Comparison of ENCODE assay signal across 8 mouse cellular contexts in genomic region chr3:89393605-89394004, GRCm38 (mm10). TPM values are rescaled to one million over a fixed set of nuclear protein-coding genes. Genes with fewer than 3 reads are reported as not detected.
DNase-seq lines count a peak whose midpoint lies in the region; ATAC-seq lines count a peak whose summit lies in the region.

No protein-coding gene starts in this region.

- peak overlapping the region; percentile 50 for H3K4me3 ChIP-seq in embryonic facial prominence, embryonic 12.5 days
- H3K4me3 ChIP-seq in limb, embryonic 10.5 days = peak overlapping the region; percentile 59
- H3K4me3 ChIP-seq in midbrain, embryonic 12.5 days = peak overlapping the region; percentile 58

- peak; percentile 94 for ATAC-seq in embryonic facial prominence, embryonic 12.5 days (ENCODE audit: insufficient number of reproducible peaks, insufficient read depth, low FRiP score, low TSS enrichment)
- ATAC-seq in midbrain, embryonic 12.5 days (ENCODE audit: low FRiP score, low read depth) = peak; percentile 96

- H3K36me3 ChIP-seq in embryonic facial prominence, embryonic 12.5 days = no peaks in the 10 kb centered on the region
- H3K36me3 ChIP-seq in limb, embryonic 10.5 days = no peaks in the 10 kb centered on the region
- no peaks in the 10 kb centered on the region for H3K36me3 ChIP-seq in midbrain, embryonic 12.5 days

- peak overlapping the region; percentile 58; the same call in 1 of the 2 replicates for H3K9ac ChIP-seq in embryonic facial prominence, embryonic 12.5 days
- peak overlapping the region; percentile 50; the same call in 1 of the 2 replicates for H3K9ac ChIP-seq in midbrain, embryonic 12.5 days (replicated peaks)

- peak overlapping the region; percentile 68; the same call in 1 of the 2 replicates for H3K27ac ChIP-seq in embryonic facial prominence, embryonic 12.5 days
- H3K27ac ChIP-seq in limb, embryonic 10.5 days = peak overlapping the region; percentile 88
- peak overlapping the region; percentile 70 for H3K27ac ChIP-seq in midbrain, embryonic 12.5 days (replicated peaks)

- peaks cover 26% of the 10 kb centered on the region for H3K27me3 ChIP-seq in embryonic facial prominence, embryonic 12.5 days
- peaks cover 38% of the 10 kb centered on the region for H3K27me3 ChIP-seq in limb, embryonic 10.5 days (ENCODE audit: low read depth, poor library complexity, severe bottlenecking)
- peaks cover 42% of the 10 kb centered on the region for H3K27me3 ChIP-seq in midbrain, embryonic 12.5 days

- DNase-seq in 3134 (ENCODE audit: extremely low read depth, insufficient read length, low spot score) = peak; percentile 96
- peak; percentile 100 for DNase-seq in adrenal gland, postnatal 36 days
- DNase-seq in heart, adult 11 months = peak; percentile 100
- DNase-seq in kidney, adult 18-20 months = peak; percentile 99
- peak; percentile 95 for DNase-seq in limb, embryonic 10.5 days (ENCODE audit: low spot score)
- peak; percentile 97 for DNase-seq in skeletal muscle tissue, adult 2 months (ENCODE audit: low read depth, low spot score)

- H3K4me1 ChIP-seq in embryonic facial prominence, embryonic 12.5 days = peaks cover 46% of the 10 kb centered on the region
- H3K4me1 ChIP-seq in limb, embryonic 10.5 days = peaks cover 80% of the 10 kb centered on the region
- H3K4me1 ChIP-seq in midbrain, embryonic 12.5 days = peaks cover 64% of the 10 kb centered on the region

- H3K4me2 ChIP-seq in embryonic facial prominence, embryonic 12.5 days (replicated peaks) = peak overlapping the region; percentile 97
- H3K4me2 ChIP-seq in midbrain, embryonic 12.5 days (replicated peaks) = peak overlapping the region; percentile 100

- WGBS in embryonic facial prominence, embryonic 12.5 days = under 1% methylated on average over 15 of the region's 15 CpGs
- under 1% methylated on average over 15 of the region's 15 CpGs for WGBS in limb, embryonic 10.5 days
- 0% methylated on average over 15 of the region's 15 CpGs for WGBS in midbrain, embryonic 12.5 days

- H3K9me3 ChIP-seq in embryonic facial prominence, embryonic 12.5 days = no peaks in the 10 kb centered on the region
- no peaks in the 10 kb centered on the region for H3K9me3 ChIP-seq in limb, embryonic 10.5 days (replicated peaks)
- no peaks in the 10 kb centered on the region for H3K9me3 ChIP-seq in midbrain, embryonic 12.5 days

RNA-seq across cellular contexts. Expression of gene Zbtb7b, which starts 1.0 kb away (rescaled TPM):
- total RNA-seq in adrenal gland, postnatal 36 days (2021) = 10 to 100 TPM; 71.9 to 85.2 TPM
- 0.83 and 1.9 TPM in 2 replicates for polyA plus RNA-seq in embryonic facial prominence, embryonic 12.5 days (2016; fragmentation: Nextera tagmentation; extraction: Ambion mirVana)
- polyA plus RNA-seq in limb, embryonic 10.5 days (2016; fragmentation: Nextera tagmentation; extraction: Ambion mirVana) = 0.38 and 0.49 TPM in 2 replicates
- 0.63 and 0.71 TPM in 2 replicates for polyA plus RNA-seq in midbrain, embryonic 12.5 days (2016; fragmentation: Nextera tagmentation; extraction: Ambion mirVana)

RNA-seq across cellular contexts. Expression of gene Lenep, which starts 9.0 kb away (rescaled TPM):
- total RNA-seq in adrenal gland, postnatal 36 days (2021) = 1 to 10 TPM in 1 of 2 experiments, under 1 TPM in 1; 0.40 to 1.3 TPM
- 0.09 and 0.64 TPM in 2 replicates for polyA plus RNA-seq in embryonic facial prominence, embryonic 12.5 days (2016; fragmentation: Nextera tagmentation; extraction: Ambion mirVana)
- polyA plus RNA-seq in limb, embryonic 10.5 days (2016; fragmentation: Nextera tagmentation; extraction: Ambion mirVana) = 0.26 TPM in 1 of 2 replicates, not detected in the other
- 1.1 and 1.5 TPM in 2 replicates for polyA plus RNA-seq in midbrain, embryonic 12.5 days (2016; fragmentation: Nextera tagmentation; extraction: Ambion mirVana)

RNA-seq across cellular contexts. Expression of gene Flad1, which starts 18.1 kb away (rescaled TPM):
- 10 to 100 TPM; 23.3 to 30.0 TPM for total RNA-seq in adrenal gland, postnatal 36 days (2021)
- 30.3 TPM in 2 replicates for polyA plus RNA-seq in embryonic facial prominence, embryonic 12.5 days (2016; fragmentation: Nextera tagmentation; extraction: Ambion mirVana)
- polyA plus RNA-seq in limb, embryonic 10.5 days (2016; fragmentation: Nextera tagmentation; extraction: Ambion mirVana) = 22.2 and 26.1 TPM in 2 replicates
- polyA plus RNA-seq in midbrain, embryonic 12.5 days (2016; fragmentation: Nextera tagmentation; extraction: Ambion mirVana) = 34.4 and 34.7 TPM in 2 replicates

RNA-seq across cellular contexts. Expression of gene Cks1b, which starts 24.6 kb away (rescaled TPM):
- total RNA-seq in adrenal gland, postnatal 36 days (2021) = 10 to 100 TPM; 25.1 to 36.1 TPM
- polyA plus RNA-seq in embryonic facial prominence, embryonic 12.5 days (2016; fragmentation: Nextera tagmentation; extraction: Ambion mirVana) = 480 and 499 TPM in 2 replicates
- 898 and 922 TPM in 2 replicates for polyA plus RNA-seq in limb, embryonic 10.5 days (2016; fragmentation: Nextera tagmentation; extraction: Ambion mirVana)
- 291 and 306 TPM in 2 replicates for polyA plus RNA-seq in midbrain, embryonic 12.5 days (2016; fragmentation: Nextera tagmentation; extraction: Ambion mirVana)

RNA-seq across cellular contexts. Expression of gene Shc1, which starts 24.6 kb away (rescaled TPM):
- total RNA-seq in adrenal gland, postnatal 36 days (2021) = 10 to 100 TPM; 89.6 to 93.7 TPM
- 94.5 and 97.5 TPM in 2 replicates for polyA plus RNA-seq in embryonic facial prominence, embryonic 12.5 days (2016; fragmentation: Nextera tagmentation; extraction: Ambion mirVana)
- 82.6 and 96.2 TPM in 2 replicates for polyA plus RNA-seq in limb, embryonic 10.5 days (2016; fragmentation: Nextera tagmentation; extraction: Ambion mirVana)
- polyA plus RNA-seq in midbrain, embryonic 12.5 days (2016; fragmentation: Nextera tagmentation; extraction: Ambion mirVana) = 33.0 and 43.5 TPM in 2 replicates

Comparison
In these comparisons a context has a peak if more than half of its experiments do, and no peak if none do; other contexts are left out.
1. Peak in every context shown above with its lines: DNase-seq, ATAC-seq, H3K4me3 ChIP-seq and H3K27ac ChIP-seq.